Mouse (Mus musculus): Measurements from ENCODE around the gene Dpp4. TPM values are rescaled to one million over a fixed set of nuclear protein-coding genes. Genes with fewer than 3 reads are reported as not detected.

Gene Dpp4
- total RNA-seq, 4 experiments from 2014 or later, result 1.3 to 3.5 (median 2.3) TPM

- DNase-seq, result no peak
Measured at GRCm38 (mm10) chr2:62360872-62361271, 51.2 kb downstream of the Dpp4 start.

DNA sequence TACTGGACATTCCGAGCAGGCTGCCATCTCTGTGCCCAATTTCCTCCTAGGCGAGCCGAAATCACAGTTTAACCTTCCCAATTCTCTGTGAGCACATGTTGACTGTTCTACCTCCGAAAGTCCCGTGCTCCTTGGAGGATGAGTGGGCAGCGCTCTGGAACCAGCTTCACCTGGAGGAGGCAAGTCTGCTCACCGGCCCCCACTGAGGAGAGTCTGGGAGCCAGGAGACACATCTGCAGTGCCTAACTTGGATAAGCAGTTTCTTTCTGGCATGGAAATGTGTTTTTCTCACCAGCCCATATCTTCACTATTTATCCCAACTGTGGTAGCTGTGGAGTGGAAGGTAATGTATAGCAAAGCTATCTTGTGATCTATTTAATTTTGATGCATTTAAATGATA, 54.8 kb downstream of the Dpp4 start:
- no peak for DNase-seq

- DNase-seq, result no peak
Measured at GRCm38 (mm10) chr2:62356606-62357005, 55.4 kb downstream of the Dpp4 start.

GRCm38 (mm10) chr2:62355766-62356165, 56.3 kb downstream of the Dpp4 start:
- DNase-seq, result no peak

GRCm38 (mm10) chr2:62352035-62352434, 60.0 kb downstream of the Dpp4 start:
- no peak for DNase-seq

- no peak for DNase-seq
Measured at GRCm38 (mm10) chr2:62347762-62348161, 64.3 kb downstream of the Dpp4 start.

DNA sequence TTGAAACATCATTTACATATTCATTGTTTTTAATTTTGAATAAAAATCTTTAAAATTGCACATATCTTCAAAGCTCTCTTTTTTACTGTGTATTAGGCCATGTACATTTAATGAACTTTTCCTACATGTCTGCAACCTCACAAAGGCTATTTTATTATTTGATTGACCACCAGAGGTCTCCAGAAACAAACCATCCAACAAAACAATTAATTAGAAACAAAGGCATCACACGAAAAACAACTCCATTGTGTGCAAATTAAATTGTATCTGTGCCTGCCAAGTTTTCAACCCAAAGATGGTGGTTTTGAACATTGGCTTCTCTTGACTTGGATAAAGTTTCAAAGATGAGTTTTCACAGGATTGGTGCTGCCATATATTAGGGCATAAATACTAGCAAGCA, 65.3 kb downstream of the Dpp4 start:
- DNase-seq, result no peak

DNA sequence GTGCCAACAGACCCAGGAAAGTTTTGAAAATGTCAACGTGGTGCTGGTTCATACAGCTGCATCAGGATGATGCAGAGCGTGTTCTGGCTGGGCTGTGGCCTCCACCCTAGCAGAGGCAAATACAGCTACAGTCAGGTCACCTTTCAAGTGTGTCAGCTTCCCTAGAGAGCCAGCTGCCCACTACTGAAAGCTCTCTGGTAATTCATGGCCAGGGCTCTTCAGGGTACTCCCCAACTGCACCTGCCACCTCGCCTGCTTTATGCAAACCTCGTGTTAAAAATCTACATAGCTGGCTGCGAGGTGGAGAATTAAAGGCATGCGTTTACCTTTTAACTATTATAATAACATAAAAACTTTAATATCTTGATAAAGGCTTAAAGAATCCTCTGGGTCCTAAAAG, 67.7 kb downstream of the Dpp4 start:
- DNase-seq, result no peak

- DNase-seq, result no peak
Measured at GRCm38 (mm10) chr2:62341734-62342128, 70.3 kb downstream of the Dpp4 start.

DNA sequence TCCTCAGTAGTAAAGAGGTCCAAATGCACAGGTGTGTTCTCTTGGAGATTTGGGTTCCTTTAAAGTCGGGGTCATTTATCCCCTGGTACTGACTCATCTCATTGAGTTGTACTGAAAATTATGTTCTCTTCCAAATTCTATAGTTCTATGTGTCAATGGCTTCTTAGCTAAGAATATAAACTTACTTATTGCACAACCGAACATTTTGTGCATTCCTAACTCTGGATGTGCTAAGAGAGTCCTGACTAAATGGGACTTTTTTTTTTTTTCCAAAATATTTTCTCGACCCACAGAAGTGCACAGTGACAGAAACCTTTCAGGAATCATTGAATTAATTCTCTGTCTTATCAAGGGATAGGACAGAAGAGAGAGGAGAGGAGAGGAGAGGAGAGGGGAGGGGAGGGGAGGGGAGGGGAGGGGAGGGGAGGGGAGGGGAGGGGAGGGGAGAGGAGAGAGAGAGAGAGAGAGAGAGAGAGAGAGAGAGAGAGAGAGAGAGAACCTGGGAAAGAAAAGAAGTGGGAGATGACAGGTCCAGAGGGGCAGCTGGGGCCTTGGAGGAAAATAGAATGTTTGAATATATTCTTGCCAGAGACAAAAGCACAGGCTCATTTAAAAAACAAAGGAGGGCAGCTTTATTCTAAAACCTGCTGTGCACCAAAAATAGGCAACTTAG, 70.8 kb downstream of the Dpp4 start:
- no peak for DNase-seq

GRCm38 (mm10) chr2:62339222-62339944, 72.6 kb downstream of the Dpp4 start:
- no peak for DNase-seq

DNA sequence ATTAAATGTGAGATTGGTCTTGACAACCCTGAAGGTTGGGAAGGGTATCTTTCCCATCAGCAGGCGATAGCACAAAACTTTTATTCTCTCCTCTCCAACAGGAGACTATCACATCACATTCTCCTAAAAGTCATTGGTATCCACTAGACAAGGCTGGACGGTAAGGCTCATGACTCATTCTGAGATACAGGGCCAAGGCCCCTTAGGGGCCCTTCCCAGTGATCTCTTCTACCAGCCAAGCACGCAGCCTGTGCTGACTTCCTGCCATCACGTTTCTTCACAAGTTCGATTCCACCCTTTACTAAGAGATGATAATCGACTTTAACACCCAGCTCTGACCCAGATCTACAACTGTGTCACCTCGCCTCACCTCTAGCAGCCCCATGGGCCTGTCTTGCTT, 74.9 kb downstream of the Dpp4 start:
- DNase-seq, result no peak

- no peak for DNase-seq
Measured at GRCm38 (mm10) chr2:62334397-62335243, 77.4 kb downstream of the Dpp4 start.

DNA sequence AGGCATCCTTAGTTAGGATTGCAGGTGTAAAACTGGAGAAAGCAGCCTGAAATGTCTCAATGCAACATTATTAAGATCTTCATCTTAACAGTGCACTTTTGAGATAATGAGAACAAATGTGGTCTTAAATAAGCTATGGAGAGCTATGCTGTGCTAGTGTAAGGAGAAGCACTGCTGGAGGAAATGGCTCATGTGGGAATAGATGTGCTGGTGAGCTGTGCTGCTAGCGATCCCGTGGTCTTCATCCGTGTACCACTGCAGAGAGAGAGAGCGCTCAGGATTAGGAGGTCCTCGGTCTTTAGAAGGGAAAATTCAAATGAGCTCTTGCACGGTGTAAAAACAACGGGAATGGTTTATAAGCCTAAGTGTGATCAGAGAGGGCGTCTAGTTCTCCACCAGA, 79.6 kb downstream of the Dpp4 start:
- DNase-seq, result no peak

GRCm38 (mm10) chr2:62331913-62332312, 80.1 kb downstream of the Dpp4 start:
- DNase-seq, result no peak

DNA sequence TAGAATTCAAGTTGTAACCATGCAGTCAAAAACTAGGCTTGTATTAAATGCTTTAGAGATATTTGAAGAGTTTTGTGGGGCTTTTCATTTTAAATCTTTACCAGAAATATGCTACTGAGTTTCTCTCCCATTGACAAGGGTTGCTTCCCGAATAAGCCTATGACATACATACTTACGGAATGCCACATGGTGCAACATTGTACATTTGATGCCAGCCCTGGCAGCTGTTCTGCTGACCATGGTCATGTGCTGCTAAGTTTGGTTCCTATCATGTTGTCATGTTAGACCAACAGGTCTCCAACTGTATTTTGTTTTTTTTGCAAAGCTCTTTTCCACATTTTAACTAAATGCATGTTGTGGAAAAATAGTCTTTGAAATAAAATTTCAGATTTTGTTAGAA, 86.6 kb downstream of the Dpp4 start:
- DNase-seq, result no peak

GRCm38 (mm10) chr2:62323078-62323637, 88.9 kb downstream of the Dpp4 start:
- DNase-seq, result no peak

- DNase-seq, result no peak
Measured at GRCm38 (mm10) chr2:62319489-62319888, 92.5 kb downstream of the Dpp4 start.

DNA sequence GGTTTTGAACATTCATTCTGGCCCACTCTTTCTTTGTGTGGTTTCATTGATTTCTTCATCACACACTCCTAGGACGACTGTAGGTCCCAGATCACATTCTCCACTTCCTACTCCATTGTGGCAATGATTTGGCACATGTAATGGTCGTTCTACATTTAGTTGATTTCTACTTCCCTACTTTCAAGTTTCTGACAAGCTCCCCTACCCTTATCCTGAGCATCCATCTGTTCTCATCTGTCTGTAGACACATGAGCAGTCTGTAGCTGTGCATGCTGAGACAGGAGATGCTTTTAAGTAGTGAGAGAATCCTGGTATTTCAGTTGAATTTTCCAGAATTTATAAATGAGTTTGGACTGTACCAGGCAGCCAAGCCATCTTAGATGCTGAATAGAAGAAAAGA, 95.1 kb downstream of the Dpp4 start:
- DNase-seq, result no peak

GRCm38 (mm10) chr2:62307477-62307876, 104.6 kb downstream of the Dpp4 start:
- no peak for DNase-seq

DNA sequence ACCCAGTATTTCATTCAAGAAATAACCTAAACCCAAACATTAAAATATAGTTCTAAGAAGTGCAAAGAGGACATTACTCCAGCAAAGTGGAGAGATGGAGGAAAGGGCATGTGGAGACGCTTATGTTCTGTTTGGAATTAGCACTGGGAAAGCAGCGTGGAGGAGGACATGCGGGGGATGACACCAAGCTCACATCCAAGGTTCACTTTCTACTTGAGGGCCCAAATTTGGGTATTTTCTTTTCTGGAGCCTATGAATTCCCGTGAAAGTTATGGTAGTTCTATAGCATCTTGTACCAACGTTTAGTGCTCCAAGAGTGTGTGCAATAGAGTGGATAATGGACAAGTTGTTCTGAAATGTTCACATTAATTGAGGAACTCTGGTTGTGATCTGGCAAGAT, 105.1 kb downstream of the Dpp4 start:
- no peak for DNase-seq

DNA sequence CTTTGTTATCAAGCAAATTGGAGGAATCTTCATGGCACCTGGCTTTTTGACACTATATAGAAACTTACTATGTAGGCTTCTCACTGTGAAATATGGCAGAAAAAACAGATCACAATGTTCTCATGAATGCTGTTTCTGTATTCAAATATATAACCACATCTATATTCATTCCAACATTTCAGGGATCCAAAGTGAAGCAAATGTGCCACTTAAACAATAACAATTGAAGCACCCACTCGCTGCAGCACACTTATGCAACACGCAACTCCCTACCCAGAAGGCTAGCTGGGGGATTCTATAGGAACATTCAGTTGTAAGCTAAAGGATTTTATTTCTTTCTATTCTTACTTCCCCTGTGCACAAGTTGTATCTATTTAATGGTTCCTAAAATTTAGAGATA, 110.3 kb downstream of the Dpp4 start:
- DNase-seq, result no peak

DNA sequence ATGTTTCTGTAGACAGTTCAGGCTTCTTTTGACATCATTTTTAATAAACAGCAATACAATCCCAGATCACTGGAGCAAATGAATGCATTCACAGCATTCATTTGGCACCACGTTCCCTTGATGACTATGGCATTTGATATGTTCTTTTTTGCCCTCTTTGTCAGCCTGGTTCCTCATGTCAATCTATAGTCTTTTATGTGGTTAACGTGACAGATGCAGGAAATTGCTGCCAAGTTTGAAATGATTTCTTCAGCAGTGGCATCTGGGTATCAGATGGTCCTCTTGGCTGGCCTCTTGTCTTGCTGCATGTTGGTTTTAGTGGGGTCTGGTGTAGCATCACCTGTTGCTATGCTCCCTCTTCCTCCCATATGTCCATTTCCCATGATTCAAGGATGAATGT, 118.2 kb downstream of the Dpp4 start:
- no peak for DNase-seq
